Mouse (Mus musculus): Measurements from ENCODE around the gene Churc1. TPM values are rescaled to one million over a fixed set of nuclear protein-coding genes. Genes with fewer than 3 reads are reported as not detected.
A peak's percentile ranks its signal among the peaks of the same experiment; 100 is the strongest.

Gene Churc1
- polyA plus RNA-seq, 1 experiment from 2014 or later: 67.7 TPM

DNA sequence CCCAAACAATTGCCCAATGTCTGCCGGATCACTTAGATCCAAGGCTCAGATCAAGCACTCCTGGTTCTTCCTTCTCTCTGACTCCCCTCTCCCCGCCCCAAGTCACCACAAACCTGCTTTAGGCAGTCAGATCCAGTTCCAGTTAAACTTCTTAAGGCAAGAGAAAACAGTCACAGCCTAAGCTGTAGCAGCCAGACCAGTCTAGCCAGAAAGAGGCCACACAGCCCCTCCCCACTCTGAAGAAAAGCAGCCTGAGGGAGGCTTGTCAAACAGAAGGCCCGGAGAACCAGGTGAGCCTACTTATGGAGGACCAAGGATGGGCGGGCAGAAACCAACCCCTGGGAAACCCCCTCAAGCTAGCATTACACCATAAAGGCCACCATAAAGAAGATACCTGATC lies 52.8 kb downstream of the Churc1 start:
- Histone ChIP-seq H3K27me3 (ENCODE audit: control insufficient read depth, insufficient read depth, low read depth, low read length) (peaks cover 38% of the 10 kb centered on the region), H3K4me1 (ENCODE audit: control insufficient read depth, low read depth, low read length) (no peaks in the 10 kb centered on the region), H3K9ac (ENCODE audit: low read depth, low read length) (no peak overlapping the region), H3K9me3 (replicated peaks; ENCODE audit: control insufficient read depth, low read length) (no peaks in the 10 kb centered on the region), H3K27ac (ENCODE audit: low read length) (no peak overlapping the region), H3K4me3 (ENCODE audit: low read depth, low read length) (no peak overlapping the region), H3K4me2 (ENCODE audit: low read depth, low read length) (no peak overlapping the region), H3K36me3 (ENCODE audit: control insufficient read depth, insufficient read depth) (no peaks in the 10 kb centered on the region)
- no peak for ATAC-seq (ENCODE audit: low read depth)
- WGBS (ENCODE audit: insufficient replicate concordance): 59% methylated on average over 4 of the region's 4 CpGs

- H3K4me3 ChIP-seq (ENCODE audit: low read depth, low read length): no peak overlapping the region
- H3K27me3 ChIP-seq (ENCODE audit: control insufficient read depth, insufficient read depth, low read depth, low read length): peaks cover 46% of the 10 kb centered on the region
- H3K36me3 ChIP-seq (ENCODE audit: control insufficient read depth, insufficient read depth): no peaks in the 10 kb centered on the region
- H3K4me1 ChIP-seq (ENCODE audit: control insufficient read depth, low read depth, low read length): no peaks in the 10 kb centered on the region
- H3K4me2 ChIP-seq (ENCODE audit: low read depth, low read length): no peak overlapping the region
- 69% methylated on average over 9 of the region's 9 CpGs for WGBS (ENCODE audit: insufficient replicate concordance)
- no peak for ATAC-seq (ENCODE audit: low read depth)
- no peaks in the 10 kb centered on the region for H3K9me3 ChIP-seq (replicated peaks; ENCODE audit: control insufficient read depth, low read length)
- H3K27ac ChIP-seq (ENCODE audit: low read length): no peak overlapping the region
- no peak overlapping the region for H3K9ac ChIP-seq (ENCODE audit: low read depth, low read length)
Observed at GRCm38 (mm10) chr12:76818908-76819307, 53.6 kb downstream of the Churc1 start.

DNA sequence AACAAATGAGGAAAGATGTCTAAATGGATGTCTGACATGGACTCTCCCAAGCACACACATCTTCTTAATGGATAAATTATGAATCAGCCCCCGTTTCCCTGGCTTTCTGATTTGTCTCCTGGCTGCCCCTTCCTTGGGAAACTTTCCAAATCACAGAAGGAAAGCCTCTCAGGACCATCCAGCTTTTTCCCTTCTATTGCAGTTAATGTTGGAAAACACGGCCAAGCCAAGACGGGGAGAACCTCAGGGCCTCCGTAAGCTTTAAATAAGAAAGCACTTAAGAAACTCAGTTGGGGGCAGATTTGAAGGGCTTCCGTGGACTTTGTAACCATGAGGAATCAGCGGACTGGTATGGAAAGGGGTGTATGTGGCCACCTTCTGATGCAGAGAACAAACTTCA lies 54.5 kb downstream of the Churc1 start:
- no peaks in the 10 kb centered on the region for H3K9me3 ChIP-seq (replicated peaks; ENCODE audit: control insufficient read depth, low read length)
- no peak for ATAC-seq (ENCODE audit: low read depth)
- no peak overlapping the region for H3K27ac ChIP-seq (ENCODE audit: low read length)
- H3K4me3 ChIP-seq (ENCODE audit: low read depth, low read length): no peak overlapping the region
- 65% methylated on average over 6 of the region's 6 CpGs for WGBS (ENCODE audit: insufficient replicate concordance)
- no peaks in the 10 kb centered on the region for H3K4me1 ChIP-seq (ENCODE audit: control insufficient read depth, low read depth, low read length)
- H3K36me3 ChIP-seq (ENCODE audit: control insufficient read depth, insufficient read depth): no peaks in the 10 kb centered on the region
- H3K27me3 ChIP-seq (ENCODE audit: control insufficient read depth, insufficient read depth, low read depth, low read length): peaks cover 50% of the 10 kb centered on the region
- no peak overlapping the region for H3K4me2 ChIP-seq (ENCODE audit: low read depth, low read length)
- no peak overlapping the region for H3K9ac ChIP-seq (ENCODE audit: low read depth, low read length)

DNA sequence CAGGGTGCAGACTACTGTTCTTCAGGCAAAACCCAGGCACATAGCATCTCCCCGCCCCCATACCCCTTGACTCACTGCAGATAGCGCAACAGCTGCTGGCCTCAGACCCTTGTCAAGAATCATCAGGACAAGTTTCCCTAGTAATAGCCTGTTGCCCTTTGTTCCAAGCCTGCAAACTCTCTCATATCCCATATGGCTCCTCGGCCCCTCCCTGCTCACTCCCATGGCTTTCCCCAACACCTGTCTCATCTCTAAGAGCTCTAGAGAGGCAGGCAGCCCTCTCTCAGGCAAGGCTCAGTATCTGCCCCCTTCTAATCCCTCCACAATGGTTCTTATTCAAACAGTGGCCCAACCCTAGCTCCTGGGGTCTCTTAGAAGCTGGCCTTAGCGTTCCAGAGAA lies 55.3 kb downstream of the Churc1 start:
- Histone ChIP-seq H3K9me3 (replicated peaks; ENCODE audit: control insufficient read depth, low read length) (no peaks in the 10 kb centered on the region), H3K4me3 (ENCODE audit: low read depth, low read length) (no peak overlapping the region), H3K9ac (ENCODE audit: low read depth, low read length) (no peak overlapping the region), H3K4me2 (ENCODE audit: low read depth, low read length) (no peak overlapping the region), H3K4me1 (ENCODE audit: control insufficient read depth, low read depth, low read length) (no peaks in the 10 kb centered on the region), H3K36me3 (ENCODE audit: control insufficient read depth, insufficient read depth) (no peaks in the 10 kb centered on the region), H3K27ac (ENCODE audit: low read length) (no peak overlapping the region), H3K27me3 (ENCODE audit: control insufficient read depth, insufficient read depth, low read depth, low read length) (peaks cover 56% of the 10 kb centered on the region)
- WGBS (ENCODE audit: insufficient replicate concordance): 47% methylated on average over 4 of the region's 4 CpGs
- no peak for ATAC-seq (ENCODE audit: low read depth)

DNA sequence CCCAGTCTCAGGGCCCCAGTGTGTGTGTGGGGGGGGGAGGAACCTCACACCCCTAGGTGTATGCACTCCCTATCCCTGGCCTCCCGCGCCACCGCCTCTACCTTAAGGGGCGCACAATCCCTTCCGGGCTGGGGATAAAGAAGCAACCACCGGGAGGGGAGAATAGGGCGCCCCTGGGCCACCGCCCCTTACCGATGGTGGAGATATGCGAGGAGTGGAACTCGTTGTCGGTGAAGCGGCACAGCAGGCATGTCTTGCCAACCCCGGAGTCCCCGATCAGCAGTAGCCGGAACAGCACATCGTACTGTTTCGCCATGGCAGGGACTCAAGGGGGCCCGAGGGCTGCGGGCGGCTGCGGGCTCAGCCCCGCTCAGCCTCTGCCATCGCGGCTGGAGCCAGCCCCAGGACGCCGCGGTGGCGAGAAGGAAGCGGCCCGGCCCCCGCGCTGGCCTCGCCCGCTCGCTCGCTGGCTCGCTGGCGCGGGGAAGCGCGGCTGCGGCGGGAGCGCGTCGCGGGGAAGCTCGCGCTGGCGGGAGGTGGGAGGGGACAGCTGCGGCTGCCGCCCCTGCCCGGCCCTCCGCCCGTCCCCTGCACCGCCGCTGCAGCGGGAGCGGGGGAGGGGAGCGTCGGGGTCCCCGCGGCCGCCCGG lies 56.8 kb downstream of the Churc1 start:
- Histone ChIP-seq H3K27me3 (ENCODE audit: control insufficient read depth, insufficient read depth, low read depth, low read length) (peaks cover 56% of the 10 kb centered on the region), H3K27ac (ENCODE audit: low read length) (no peak overlapping the region), H3K4me1 (ENCODE audit: control insufficient read depth, low read depth, low read length) (no peaks in the 10 kb centered on the region), H3K4me3 (ENCODE audit: low read depth, low read length) (peak overlapping the region; percentile 55), H3K36me3 (ENCODE audit: control insufficient read depth, insufficient read depth) (no peaks in the 10 kb centered on the region), H3K4me2 (ENCODE audit: low read depth, low read length) (peak overlapping the region; percentile 73), H3K9ac (ENCODE audit: low read depth, low read length) (peak overlapping the region; percentile 19; the same call in 1 of the 2 replicates), H3K9me3 (replicated peaks; ENCODE audit: control insufficient read depth, low read length) (no peaks in the 10 kb centered on the region)
- peak; percentile 41; the same call in 1 of the 2 replicates for ATAC-seq (ENCODE audit: low read depth)
- WGBS (ENCODE audit: insufficient replicate concordance): 1% methylated on average over 58 of the region's 66 CpGs

GRCm38 (mm10) chr12:76822651-76823041 lies 57.3 kb downstream of the Churc1 start, which contains the start of gene Rab15:
Gene Rab15, minus strand, starts transcription at chr12:76822908.
- peak within 1 kb of the TSS; percentile 73 for H3K4me2 ChIP-seq (ENCODE audit: low read depth, low read length)
- peaks cover 56% of the 10 kb centered on the region for H3K27me3 ChIP-seq (ENCODE audit: control insufficient read depth, insufficient read depth, low read depth, low read length)
- 5% methylated on average over 17 of the region's 17 CpGs for WGBS (ENCODE audit: insufficient replicate concordance)
- H3K4me1 ChIP-seq (ENCODE audit: control insufficient read depth, low read depth, low read length): no peaks in the 10 kb centered on the region
- peak within 1 kb of the TSS; percentile 19; the same call in 1 of the 2 replicates for H3K9ac ChIP-seq (ENCODE audit: low read depth, low read length)
- H3K9me3 ChIP-seq (replicated peaks; ENCODE audit: control insufficient read depth, low read length): no peaks in the 10 kb centered on the region
- no peak for ATAC-seq (ENCODE audit: low read depth)
- H3K27ac ChIP-seq (ENCODE audit: low read length): no peak within 1 kb of the TSS
- H3K36me3 ChIP-seq (ENCODE audit: control insufficient read depth, insufficient read depth): no peaks in the 10 kb centered on the region
- H3K4me3 ChIP-seq (ENCODE audit: low read depth, low read length): peak within 1 kb of the TSS; percentile 55

DNA sequence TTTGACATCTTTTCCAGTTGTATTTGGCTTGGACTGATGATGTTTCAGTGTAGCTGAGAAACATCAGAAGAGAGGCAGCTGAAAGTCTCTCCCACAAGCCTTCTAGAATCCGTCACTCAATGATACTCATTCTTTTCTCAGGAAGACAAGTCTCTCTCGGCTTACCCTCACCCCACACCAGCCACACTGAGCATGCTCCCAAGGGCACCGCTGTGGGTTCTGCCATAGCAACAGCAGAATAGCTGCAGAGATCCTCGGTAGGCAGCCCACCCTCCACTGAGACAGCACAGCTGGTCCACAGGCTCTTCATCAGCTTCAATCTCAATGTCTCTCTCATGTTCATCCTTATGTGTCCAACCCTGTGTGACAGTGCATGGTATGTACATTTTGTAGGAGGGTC lies 59.9 kb downstream of the Churc1 start:
- H3K36me3 ChIP-seq (ENCODE audit: control insufficient read depth, insufficient read depth): no peaks in the 10 kb centered on the region
- ATAC-seq (ENCODE audit: low read depth): no peak
- WGBS (ENCODE audit: insufficient replicate concordance): 66% methylated on average over 4 of the region's 4 CpGs
- peaks cover 46% of the 10 kb centered on the region for H3K27me3 ChIP-seq (ENCODE audit: control insufficient read depth, insufficient read depth, low read depth, low read length)
- H3K9me3 ChIP-seq (replicated peaks; ENCODE audit: control insufficient read depth, low read length): no peaks in the 10 kb centered on the region
- no peaks in the 10 kb centered on the region for H3K4me1 ChIP-seq (ENCODE audit: control insufficient read depth, low read depth, low read length)
- H3K4me3 ChIP-seq (ENCODE audit: low read depth, low read length): no peak overlapping the region
- H3K27ac ChIP-seq (ENCODE audit: low read length): no peak overlapping the region
- H3K9ac ChIP-seq (ENCODE audit: low read depth, low read length): no peak overlapping the region
- no peak overlapping the region for H3K4me2 ChIP-seq (ENCODE audit: low read depth, low read length)

DNA sequence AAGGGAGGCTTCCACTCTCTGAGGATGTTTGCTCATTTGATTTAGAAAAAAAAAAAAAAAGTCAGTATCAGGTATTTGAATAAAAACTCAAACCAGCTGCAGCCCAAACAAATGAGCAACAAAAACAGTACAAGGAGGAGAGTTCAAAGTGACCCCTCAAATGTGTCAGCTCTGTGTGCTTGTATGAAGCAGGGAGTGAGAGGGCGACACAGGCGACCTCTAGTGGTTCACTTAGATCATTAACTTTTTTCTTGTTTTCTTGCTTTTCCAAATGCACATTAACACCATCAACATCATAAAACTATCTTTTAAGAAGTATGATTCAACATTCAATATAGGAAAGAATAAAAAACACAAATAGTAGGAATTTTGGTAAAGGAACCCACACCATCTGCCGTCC lies 67.4 kb downstream of the Churc1 start:
- WGBS (ENCODE audit: insufficient replicate concordance): 2% methylated on average over 3 of the region's 3 CpGs
- Histone ChIP-seq H3K9me3 (replicated peaks; ENCODE audit: control insufficient read depth, low read length) (no peaks in the 10 kb centered on the region), H3K36me3 (ENCODE audit: control insufficient read depth, insufficient read depth) (no peaks in the 10 kb centered on the region), H3K4me2 (ENCODE audit: low read depth, low read length) (no peak overlapping the region), H3K27me3 (ENCODE audit: control insufficient read depth, insufficient read depth, low read depth, low read length) (no peaks in the 10 kb centered on the region; the same call in 1 of the 2 replicates), H3K4me1 (ENCODE audit: control insufficient read depth, low read depth, low read length) (peaks cover 6% of the 10 kb centered on the region; the same call in 1 of the 2 replicates), H3K9ac (ENCODE audit: low read depth, low read length) (no peak overlapping the region), H3K4me3 (ENCODE audit: low read depth, low read length) (no peak overlapping the region), H3K27ac (ENCODE audit: low read length) (no peak overlapping the region)
- ATAC-seq (ENCODE audit: low read depth): no peak
